Mouse (Mus musculus) MEL (cell line): ENCODE results near the gene Emilin2. TPM values are rescaled to one million over a fixed set of nuclear protein-coding genes. Genes with fewer than 3 reads are reported as not detected.

Source experiments
- DNase-seq: peaks from one replicate; pipeline ENCODE4 v3.0.0; 2011; ENCODE audit warnings: low read depth, low spot score
- H3K27ac ChIP-seq: 2 replicates; pipeline ENCODE4 v1.5.1; 2012; ENCODE audit warnings: low read depth, mild to moderate bottlenecking, control low read depth, low read length, moderate library complexity; ENCODE audit not compliant: control insufficient read depth
- H3K27me3 ChIP-seq, 2 experiments: fragments of 150-350 bp in 1 of 2; sonication (generic) in 1 of 2; 2 replicates each; pipeline ENCODE4 v1.6.1; 2012; ENCODE audit warnings: low read length in 2 of 2, mild to moderate bottlenecking in 2 of 2, improper control_type of control experiment in 1 of 2, moderate library complexity in 1 of 2; ENCODE audit not compliant: insufficient read depth in 2 of 2, control insufficient read depth in 1 of 2
- H3K36me3 ChIP-seq, 2 experiments: 2 replicates each; pipeline ENCODE4 v1.6.1; 2012 to 2014; ENCODE audit warnings: low read length in 2 of 2, improper control_type of control experiment in 1 of 2, inconsistent platforms in 1 of 2, mild to moderate bottlenecking in 1 of 2; ENCODE audit not compliant: insufficient read depth in 2 of 2, control insufficient read depth in 1 of 2
- H3K4me1 ChIP-seq, 2 experiments: fragments of 150-350 bp in 1 of 2; sonication (generic) in 1 of 2; 2 replicates each; pipeline ENCODE4 v1.6.1; 2012; ENCODE audit warnings: low read length in 2 of 2, improper control_type of control experiment in 1 of 2, mild to moderate bottlenecking in 1 of 2; ENCODE audit not compliant: insufficient read depth in 2 of 2, control insufficient read depth in 1 of 2
- H3K4me3 ChIP-seq, 2 experiments: fragments of 150-350 bp in 1 of 2; sonication (generic) in 1 of 2; 2 replicates each; pipeline ENCODE4 v1.5.1; 2012; ENCODE audit warnings: low read depth in 2 of 2, low read length in 2 of 2, mild to moderate bottlenecking in 2 of 2, moderate library complexity in 2 of 2, control low read depth in 1 of 2, improper control_type of control experiment in 1 of 2; ENCODE audit not compliant: control insufficient read depth in 1 of 2, insufficient read depth in 1 of 2
- H3K79me2 ChIP-seq: 2 replicates; pipeline ENCODE4 v1.6.1; 2012; ENCODE audit warnings: mild to moderate bottlenecking, low read length, moderate library complexity; ENCODE audit not compliant: control insufficient read depth, poor library complexity, insufficient read depth
- H3K9ac ChIP-seq: 2 replicates; pipeline ENCODE4 v1.6.1; 2012; ENCODE audit warnings: low read depth, mild to moderate bottlenecking, control low read depth, low read length, moderate library complexity; ENCODE audit not compliant: control insufficient read depth, poor library complexity, severe bottlenecking
- H3K9me3 ChIP-seq: fragments of 150-350 bp; sonication (generic); replicated peaks from 2 replicates; pipeline ENCODE4 v1.6.1; 2012; ENCODE audit warnings: mild to moderate bottlenecking, low read length, improper control_type of control experiment, moderate library complexity; ENCODE audit not compliant: insufficient read depth
- CHD2 ChIP-seq: IDR thresholded peaks from 2 replicates; pipeline ENCODE4 v1.6.1; 2011; ENCODE audit warnings: low read length, improper control_type of control experiment
- CTCF ChIP-seq, 3 experiments: IDR thresholded peaks in 2 of 3; conservative IDR thresholded peaks in 1 of 3; 2 replicates each; pipeline ENCODE4 v1.5.1; 2011 to 2012; ENCODE audit warnings: low read length in 3 of 3, low read depth in 2 of 3, mild to moderate bottlenecking in 2 of 3, improper control_type of control experiment in 1 of 3, inconsistent platforms in 1 of 3, mixed read lengths in 1 of 3, moderate library complexity in 1 of 3; ENCODE audit not compliant: control insufficient read depth in 1 of 3, insufficient read depth in 1 of 3, poor library complexity in 1 of 3, severe bottlenecking in 1 of 3
- E2F4 ChIP-seq: IDR thresholded peaks from 2 replicates; pipeline ENCODE4 v1.6.1; 2011; ENCODE audit warnings: low read depth, low read length, improper control_type of control experiment, borderline replicate concordance
- ELF1 ChIP-seq: IDR thresholded peaks from 2 replicates; pipeline ENCODE4 v1.6.1; 2014; ENCODE audit warnings: low read depth, mild to moderate bottlenecking, inconsistent platforms, low read length, improper control_type of control experiment, moderate library complexity
- EP300 ChIP-seq, 2 experiments: IDR thresholded peaks; 2 replicates each; pipeline ENCODE4 v1.6.1; 2011; ENCODE audit warnings: improper control_type of control experiment in 2 of 2, low read length in 2 of 2, low read depth in 1 of 2, mild to moderate bottlenecking in 1 of 2
- ETS1 ChIP-seq: IDR thresholded peaks from 2 replicates; pipeline ENCODE4 v1.6.1; 2012; ENCODE audit warnings: low read depth, mild to moderate bottlenecking, inconsistent platforms, low read length, improper control_type of control experiment, moderate library complexity
- GABPA ChIP-seq: IDR thresholded peaks from 2 replicates; pipeline ENCODE4 v1.6.1; 2012; ENCODE audit warnings: low read depth, mild to moderate bottlenecking, inconsistent platforms, low read length, improper control_type of control experiment, moderate library complexity
- GATA1 ChIP-seq: IDR thresholded peaks from 2 replicates; pipeline ENCODE4 v1.6.1; 2011; ENCODE audit warnings: low read depth, low read length, improper control_type of control experiment
- HCFC1 ChIP-seq: IDR thresholded peaks from 2 replicates; pipeline ENCODE4 v1.6.1; 2012; ENCODE audit warnings: low read depth, mild to moderate bottlenecking, inconsistent platforms, low read length, improper control_type of control experiment, moderate library complexity
- JUND ChIP-seq: IDR thresholded peaks from 2 replicates; pipeline ENCODE4 v1.6.1; 2011; ENCODE audit warnings: low read depth, mild to moderate bottlenecking, improper control_type of control experiment, low read length
- MAFK ChIP-seq: IDR thresholded peaks from 2 replicates; pipeline ENCODE4 v1.6.1; 2011; ENCODE audit warnings: low read depth, mild to moderate bottlenecking, low read length, improper control_type of control experiment, borderline replicate concordance
- MAX ChIP-seq: IDR thresholded peaks from 2 replicates; pipeline ENCODE4 v1.6.1; 2011; ENCODE audit warnings: low read length, improper control_type of control experiment
- MEF2A ChIP-seq: IDR thresholded peaks from 2 replicates; pipeline ENCODE4 v1.6.1; 2014; ENCODE audit warnings: low read depth, mild to moderate bottlenecking, inconsistent platforms, low read length, improper control_type of control experiment; ENCODE audit not compliant: poor library complexity, insufficient replicate concordance, severe bottlenecking; ENCODE audit errors: extremely low read depth
- MXI1 ChIP-seq: IDR thresholded peaks from 2 replicates; pipeline ENCODE4 v1.6.1; 2011; ENCODE audit warnings: mild to moderate bottlenecking, low read depth, low read length, improper control_type of control experiment
- MYB ChIP-seq: IDR thresholded peaks from 2 replicates; pipeline ENCODE4 v1.6.1; 2011; ENCODE audit warnings: mild to moderate bottlenecking, low read depth, low read length, improper control_type of control experiment
- MYC ChIP-seq: IDR thresholded peaks from 2 replicates; pipeline ENCODE4 v1.6.1; 2011; ENCODE audit warnings: low read depth, mild to moderate bottlenecking, low read length, improper control_type of control experiment, moderate library complexity
- NELFE ChIP-seq: IDR thresholded peaks from 2 replicates; pipeline ENCODE4 v1.6.1; 2011; ENCODE audit warnings: low read depth, low read length, improper control_type of control experiment
- POLR2A ChIP-seq, 2 experiments: IDR thresholded peaks; 2 replicates each; pipeline ENCODE4 v1.6.1; 2011 to 2012; ENCODE audit warnings: low read length in 2 of 2, mild to moderate bottlenecking in 2 of 2, control low read depth in 1 of 2, improper control_type of control experiment in 1 of 2, low read depth in 1 of 2, moderate library complexity in 1 of 2; ENCODE audit not compliant: control insufficient read depth in 1 of 2, insufficient read depth in 1 of 2, poor library complexity in 1 of 2
- RAD21 ChIP-seq: IDR thresholded peaks from 2 replicates; pipeline ENCODE4 v1.6.1; 2011; ENCODE audit warnings: mild to moderate bottlenecking, low read depth, low read length, improper control_type of control experiment
- RCOR1 ChIP-seq: IDR thresholded peaks from 2 replicates; pipeline ENCODE4 v1.6.1; 2012; ENCODE audit warnings: low read depth, mild to moderate bottlenecking, inconsistent platforms, low read length, improper control_type of control experiment
- SIN3A ChIP-seq: IDR thresholded peaks from 2 replicates; pipeline ENCODE4 v1.6.1; 2012; ENCODE audit warnings: low read length, improper control_type of control experiment, inconsistent platforms
- SMC3 ChIP-seq: IDR thresholded peaks from 2 replicates; pipeline ENCODE4 v1.6.1; 2011; ENCODE audit warnings: low read depth, low read length, improper control_type of control experiment
- TAL1 ChIP-seq: IDR thresholded peaks from 2 replicates; pipeline ENCODE4 v1.6.1; 2012; ENCODE audit warnings: mild to moderate bottlenecking, inconsistent platforms, low read length, moderate library complexity, mixed read lengths
- TBP ChIP-seq: IDR thresholded peaks from 2 replicates; pipeline ENCODE4 v1.8.0; 2011; ENCODE audit warnings: low read depth, low read length, improper control_type of control experiment
- TCF12 ChIP-seq: IDR thresholded peaks from 2 replicates; pipeline ENCODE4 v1.6.1; 2014; ENCODE audit warnings: low read depth, mild to moderate bottlenecking, inconsistent platforms, low read length, improper control_type of control experiment, moderate library complexity
- USF1 ChIP-seq: IDR thresholded peaks from 2 replicates; pipeline ENCODE4 v1.6.1; 2014; ENCODE audit warnings: low read depth, mild to moderate bottlenecking, inconsistent platforms, low read length, improper control_type of control experiment, moderate library complexity
- ZC3H11A ChIP-seq: IDR thresholded peaks from 2 replicates; pipeline ENCODE4 v1.6.1; 2012; ENCODE audit warnings: low read depth, mild to moderate bottlenecking, inconsistent platforms, low read length, improper control_type of control experiment
- ZKSCAN1 ChIP-seq: IDR thresholded peaks from 2 replicates; pipeline ENCODE4 v1.6.1; 2012; ENCODE audit warnings: low read depth, mild to moderate bottlenecking, inconsistent platforms, low read length, improper control_type of control experiment, moderate library complexity
- ZMIZ1 ChIP-seq: IDR thresholded peaks from 2 replicates; pipeline ENCODE4 v1.6.1; 2012; ENCODE audit warnings: low read depth, mild to moderate bottlenecking, inconsistent platforms, low read length, improper control_type of control experiment, moderate library complexity
- polyA plus RNA-seq, 2 experiments: library from polyadenylated mRNA; stranded (reverse) in 1 of 2; unstranded in 1 of 2; fragments of >175 nt in 1 of 2; fragments of >200 nt in 1 of 2; gene quantifications; 2 replicates each; pipeline versions ENCODE4 v1.2.1 to v1.2.4; 2012; ENCODE audit warnings: low replicate concordance in 2 of 2, low read depth in 1 of 2; ENCODE audit not compliant: insufficient read length in 2 of 2, insufficient read depth in 1 of 2, missing spikeins in 1 of 2
- total RNA-seq: library from RNA; depleted of rRNA; stranded (reverse); fragments of 300-350 nt; gene quantifications from 2 replicates; pipeline ENCODE4 v1.2.3, GENCODE M21; 2012

The Emilin2 gene
- total and polyA plus RNA-seq, 3 experiments: 37.4 to 95.5 (median 92.6) TPM

DNA sequence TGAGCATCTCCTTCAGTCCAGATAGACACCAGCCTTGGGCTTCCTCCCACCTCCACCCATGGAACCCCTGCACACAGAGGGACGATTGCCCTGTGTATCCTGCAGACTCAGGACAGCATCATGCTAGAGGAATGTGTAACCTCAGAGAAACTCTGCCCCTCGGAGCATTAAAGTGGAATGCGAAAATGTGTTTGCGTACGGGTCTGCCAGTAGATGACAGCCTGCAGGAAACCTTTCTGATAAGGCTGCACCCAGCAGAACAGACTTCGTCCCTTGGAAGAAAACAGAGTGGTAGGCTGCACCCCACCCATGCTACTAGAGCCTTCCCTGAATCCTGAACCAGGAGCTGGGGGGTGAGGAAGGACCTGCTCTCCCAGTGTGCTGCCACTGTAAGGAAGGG, 26.9 kb downstream of the Emilin2 start:
- Histone ChIP-seq H3K36me3 (peaks cover 2 to 50% of the 10 kb centered on the region in 2 experiments; a peak in 3 of 4 replicates), H3K4me3 (no peak overlapping the region), H3K9me3 (no peaks in the 10 kb centered on the region), H3K4me1 (peaks cover 41 to 48% of the 10 kb centered on the region in 2 experiments), H3K79me2 (peaks cover 29% of the 10 kb centered on the region), H3K27me3 (no peaks in the 10 kb centered on the region), H3K9ac (peak overlapping the region; percentile 56), H3K27ac (peak overlapping the region; percentile 67)
- TF ChIP-seq MYB: no peak
- TF ChIP-seq RCOR1: peak; percentile 34; the same call in 1 of the 2 replicates
- TF ChIP-seq EP300 (IDR thresholded peaks at IDR 0.05; ENCODE audit: low read depth in 1 of 2, low read length in 2 of 2): peak; percentile 45 to 56
- no peak for TF ChIP-seq CTCF (IDR thresholded peaks at IDR 0.05 in 2 of 3, conservative IDR thresholded peaks at IDR 0.05 in 1 of 3; ENCODE audit: control insufficient read depth in 1 of 3, insufficient read depth in 1 of 3, low read depth in 2 of 3, low read length in 3 of 3, poor library complexity in 1 of 3, severe bottlenecking in 1 of 3)
- peak; percentile 68 for TF ChIP-seq ETS1
- 0 out of 2 replicates have a peak, but pooled peaks have one; percentile 37 for TF ChIP-seq TCF12
- no peak for TF ChIP-seq ZC3H11A
- TF ChIP-seq TAL1: peak; percentile 60
- 0 out of 2 replicates have a peak, but pooled peaks have one; percentile 48 for TF ChIP-seq MYC
- TF ChIP-seq NELFE: no peak
- 0 out of 2 replicates have a peak, but pooled peaks have one; percentile 26 for TF ChIP-seq JUND
- no peak for TF ChIP-seq E2F4
- no peak for TF ChIP-seq GABPA
- TF ChIP-seq USF1: no peak
- TF ChIP-seq SIN3A: peak; percentile 76; the same call in 1 of the 2 replicates
- peak; percentile 68; the same call in 1 of the 2 replicates for TF ChIP-seq MAX
- no peak for TF ChIP-seq POLR2A (IDR thresholded peaks at IDR 0.05; ENCODE audit: control insufficient read depth in 1 of 2, insufficient read depth in 1 of 2, low read depth in 1 of 2, low read length in 2 of 2, poor library complexity in 1 of 2)
- TF ChIP-seq TBP: peak; percentile 29; the same call in 1 of the 2 replicates
- no peak for TF ChIP-seq HCFC1
- TF ChIP-seq MXI1: peak; percentile 49
- TF ChIP-seq GATA1: peak; percentile 56; the same call in 1 of the 2 replicates
- peak; percentile 75 for DNase-seq

DNA sequence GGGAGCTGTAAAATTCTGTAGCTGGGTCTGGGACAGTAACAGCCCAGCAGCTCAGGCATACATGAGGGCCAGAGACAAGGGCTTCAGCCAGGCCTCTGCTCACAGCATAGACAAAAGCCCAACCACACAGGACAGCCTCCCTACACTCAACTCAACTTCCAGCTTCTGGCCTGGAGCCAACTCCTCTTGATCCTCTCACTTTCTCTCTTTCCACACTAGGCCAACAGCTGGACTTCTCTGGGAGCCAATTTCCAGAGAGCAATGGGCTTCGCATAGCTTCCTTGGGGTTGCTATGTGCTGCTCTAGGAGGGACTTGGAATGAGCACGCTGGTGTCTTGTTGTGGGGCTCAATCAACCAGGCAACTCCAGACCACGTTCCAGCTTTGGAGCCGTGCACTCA, 28.5 kb downstream of the Emilin2 start:
- H3K9ac ChIP-seq: no peak overlapping the region
- TF ChIP-seq JUND (no peak), MYB (no peak), POLR2A (IDR thresholded peaks at IDR 0.05; ENCODE audit: control insufficient read depth in 1 of 2, insufficient read depth in 1 of 2, low read depth in 1 of 2, low read length in 2 of 2, poor library complexity in 1 of 2) (no peak), USF1 (no peak), CTCF (IDR thresholded peaks at IDR 0.05 in 2 of 3, conservative IDR thresholded peaks at IDR 0.05 in 1 of 3; ENCODE audit: control insufficient read depth in 1 of 3, insufficient read depth in 1 of 3, low read depth in 2 of 3, low read length in 3 of 3, poor library complexity in 1 of 3, severe bottlenecking in 1 of 3) (no peak), ZKSCAN1 (no peak), SMC3 (no peak), ELF1 (no peak), ETS1 (no peak), MAFK (no peak), EP300 (IDR thresholded peaks at IDR 0.05; ENCODE audit: low read depth in 1 of 2, low read length in 2 of 2) (no peak), RAD21 (no peak), CHD2 (no peak), MXI1 (no peak), MEF2A (no peak), ZMIZ1 (no peak), GABPA (no peak), RCOR1 (no peak)

More for the DNA sequence above, 28.5 kb downstream of the Emilin2 start:
- no peaks in the 10 kb centered on the region for H3K9me3 ChIP-seq
- H3K79me2 ChIP-seq: peaks cover 28% of the 10 kb centered on the region
- H3K36me3 ChIP-seq: peaks cover 6 to 34% of the 10 kb centered on the region in 2 experiments
- peaks cover 33 to 35% of the 10 kb centered on the region in 2 experiments for H3K4me1 ChIP-seq
- H3K27ac ChIP-seq: no peak overlapping the region
- no peak overlapping the region for H3K4me3 ChIP-seq
- DNase-seq: no peak
- H3K27me3 ChIP-seq: no peaks in the 10 kb centered on the region
